Mouse (Mus musculus) CD4-positive, CD25-positive, alpha-beta regulatory T cell (primary cell): ENCODE data around the gene Krtap26-1. TPM values are rescaled to one million over a fixed set of nuclear protein-coding genes. Genes with fewer than 3 reads are reported as not detected.

Experiments
- polyA plus RNA-seq: library from polyadenylated mRNA; unstranded; fragments of 100-300 nt; shearing (Covaris generic); gene quantifications from one replicate; pipeline ENCODE4 v1.2.1, GENCODE M21; 2017

The Krtap26-1 gene
- polyA plus RNA-seq, result not detected

DNA sequence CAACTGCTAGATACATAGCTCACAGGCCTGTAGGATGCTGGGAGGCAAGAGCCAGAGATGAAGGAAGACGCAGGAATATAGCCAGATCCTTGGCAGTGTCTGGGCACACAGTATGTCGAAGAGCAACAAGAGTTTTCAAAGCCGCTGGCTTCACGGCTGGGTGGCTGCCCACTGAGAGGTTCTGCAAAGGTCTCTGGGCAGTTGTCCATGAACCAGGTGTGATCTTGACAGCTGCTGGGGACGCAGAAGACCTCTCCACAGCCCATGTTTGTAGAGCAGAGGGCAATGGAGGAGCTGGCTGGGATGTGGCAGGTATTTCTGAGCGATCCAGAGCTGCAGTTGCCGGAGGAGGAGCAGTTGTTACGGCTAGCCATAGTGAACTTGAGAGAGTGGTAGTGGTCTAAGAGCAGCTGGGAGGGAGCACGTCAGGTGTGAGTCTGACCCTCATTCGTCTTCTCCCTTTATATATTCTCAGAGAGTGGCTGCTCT, at the start of gene Krtap26-1:
Gene Krtap26-1 (minus strand): TSS at position 439 of the 489 bp plus-strand sequence.

DNA sequence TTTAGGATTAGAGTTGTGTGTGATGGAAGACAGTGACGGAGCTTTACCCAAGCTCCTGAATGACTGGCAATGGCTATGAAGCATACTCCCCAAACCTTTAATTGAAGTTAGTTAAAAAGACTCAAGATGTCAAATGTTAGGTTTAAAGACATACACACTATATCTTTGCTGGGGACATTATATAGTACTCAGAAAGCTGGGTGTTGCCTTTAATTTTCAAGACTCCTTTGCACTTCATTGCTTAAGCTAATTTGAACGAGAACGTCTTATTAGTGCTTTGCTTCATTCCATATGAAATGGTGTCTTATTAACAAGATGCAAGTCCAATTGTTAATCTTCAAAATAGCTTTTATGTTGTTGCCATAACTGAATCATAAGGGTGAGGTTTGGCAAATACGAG, 24.0 kb upstream of the Krtap26-1 start, which contains the start of gene Krtap27-1:
Gene Krtap27-1 (minus strand): TSS at position 101 of the 400 bp plus-strand sequence.

DNA sequence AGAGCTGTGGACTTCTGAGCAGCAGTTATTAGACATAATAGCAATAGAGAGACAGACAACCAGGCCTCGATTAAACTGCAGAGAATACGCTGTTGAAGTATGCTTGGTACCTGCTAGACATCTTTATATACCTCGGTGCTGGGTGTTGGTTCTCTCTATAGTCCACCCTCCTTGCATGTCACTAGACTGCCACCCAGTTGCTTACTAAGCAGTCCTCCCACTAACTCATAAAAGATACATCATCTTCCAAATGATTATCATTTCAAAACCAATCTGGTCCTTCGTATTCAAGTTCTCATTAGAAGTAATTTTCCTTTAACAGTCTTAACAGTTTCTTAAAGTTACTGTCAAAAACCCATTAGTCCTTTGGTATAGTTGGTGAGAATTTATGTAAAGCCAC, 20.0 kb downstream of the Krtap26-1 start, which contains the start of gene 2310079G19Rik:
Gene 2310079G19Rik (minus strand): TSS at position 101 of the 400 bp plus-strand sequence.

DNA sequence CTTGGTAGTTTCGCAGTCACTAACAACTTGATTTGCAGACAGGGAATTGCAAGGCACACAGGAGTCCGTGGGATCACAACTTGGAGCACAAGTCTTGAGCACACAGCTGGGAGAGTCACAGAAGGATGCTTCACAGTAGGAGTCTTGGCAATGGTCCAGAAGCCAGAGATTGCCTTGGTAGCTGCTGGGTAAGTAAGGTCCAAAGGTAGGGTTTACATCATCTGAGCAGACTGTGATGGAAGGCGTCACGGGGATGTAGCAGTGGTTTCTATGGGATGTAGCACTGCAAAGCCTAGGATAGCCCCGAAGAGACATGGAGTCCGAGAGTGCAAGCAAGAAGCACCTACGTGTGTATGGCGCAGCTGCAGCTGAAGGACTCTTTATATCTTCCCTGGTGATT, 35.7 kb downstream of the Krtap26-1 start, which contains the start of gene Krtap24-1:
Gene Krtap24-1 (minus strand): TSS at position 358 of the 400 bp plus-strand sequence.

Other genes starting within 250 kb of the Krtap26-1 start
- not detected for gene Cldn17, start 140.8 kb downstream of the Krtap26-1 start, polyA plus RNA-seq
- not detected for gene Cldn8, start 84.6 kb downstream of the Krtap26-1 start, polyA plus RNA-seq
- not detected for gene Krtap24-1, start 35.5 kb downstream of the Krtap26-1 start, polyA plus RNA-seq
- not detected for gene 2310079G19Rik, start 20.1 kb downstream of the Krtap26-1 start, polyA plus RNA-seq
- gene Krtap27-1, start 23.9 kb upstream of the Krtap26-1 start, polyA plus RNA-seq, result not detected
- not detected for gene 2310061N02Rik, start 60.2 kb upstream of the Krtap26-1 start, polyA plus RNA-seq
- not detected for gene Krtap13-1, start 81.1 kb upstream of the Krtap26-1 start, polyA plus RNA-seq
- gene Krtap13, start 103.8 kb upstream of the Krtap26-1 start, polyA plus RNA-seq, result not detected
- not detected for gene 2310034C09Rik, start 111.1 kb upstream of the Krtap26-1 start, polyA plus RNA-seq
- gene 2310057N15Rik, start 126.4 kb upstream of the Krtap26-1 start, polyA plus RNA-seq, result not detected
- gene Gm5965, start 130.1 kb upstream of the Krtap26-1 start, polyA plus RNA-seq, result not detected
- gene Gm20741, start 164.4 kb upstream of the Krtap26-1 start, polyA plus RNA-seq, result not detected
- not detected for gene Krtap15, start 172.4 kb upstream of the Krtap26-1 start, polyA plus RNA-seq
- not detected for gene Krtap14, start 178.3 kb upstream of the Krtap26-1 start, polyA plus RNA-seq
- gene Krtap19-1, start 221.6 kb upstream of the Krtap26-1 start, polyA plus RNA-seq, result not detected
- gene Krtap19-2, start 226.5 kb upstream of the Krtap26-1 start, polyA plus RNA-seq, result not detected
- not detected for gene Krtap19-3, start 230.2 kb upstream of the Krtap26-1 start, polyA plus RNA-seq
- gene Krtap19-4, start 237.3 kb upstream of the Krtap26-1 start, polyA plus RNA-seq, result not detected
- not detected for gene Krtap19-5, start 248.7 kb upstream of the Krtap26-1 start, polyA plus RNA-seq